Mouse (Mus musculus) olfactory bulb, adult 2 months (tissue): ENCODE data around the gene Omd.

Experiments used
- CTCF ChIP-seq: fragments of 200-500 bp; IDR thresholded peaks from 2 replicates; pipeline ENCODE4 v1.5.1; 2012; ENCODE audit warnings: low read depth, mild to moderate bottlenecking, low read length, moderate library complexity; ENCODE audit not compliant: insufficient read depth
- POLR2A ChIP-seq: fragments of 200-500 bp; IDR thresholded peaks from 2 replicates; pipeline ENCODE4 v1.6.1; 2012; ENCODE audit warnings: mild to moderate bottlenecking, low read depth, low read length, moderate library complexity; ENCODE audit not compliant: insufficient read depth

DNA sequence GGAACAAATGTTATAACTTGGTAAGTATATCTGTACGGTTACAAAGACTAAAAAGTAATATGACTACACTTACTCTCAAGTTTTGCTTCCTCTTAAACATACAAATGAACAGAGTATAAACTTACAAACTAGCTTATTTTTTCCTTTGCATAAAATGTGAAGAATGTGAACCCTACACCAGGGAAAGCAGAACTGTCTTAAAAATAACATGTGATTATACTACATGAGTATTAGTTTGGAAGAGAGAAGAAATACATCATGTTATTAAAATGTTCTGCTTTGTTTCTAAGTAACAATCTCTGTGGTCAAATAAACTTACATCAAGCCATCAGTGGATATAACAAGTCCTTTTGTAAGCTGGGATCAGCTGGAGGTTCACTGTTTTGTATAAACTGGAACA is 43.6 kb upstream of the Omd start:
- TF ChIP-seq CTCF (no peak), POLR2A (no peak)
